Mouse (Mus musculus) olfactory bulb, adult 2 months (tissue): ENCODE results near the gene Usp37.

Source experiments
- CTCF ChIP-seq: fragments of 200-500 bp; IDR thresholded peaks from 2 replicates; pipeline ENCODE4 v1.5.1; 2012; ENCODE audit warnings: low read depth, mild to moderate bottlenecking, low read length, moderate library complexity; ENCODE audit not compliant: insufficient read depth
- POLR2A ChIP-seq: fragments of 200-500 bp; IDR thresholded peaks from 2 replicates; pipeline ENCODE4 v1.6.1; 2012; ENCODE audit warnings: mild to moderate bottlenecking, low read depth, low read length, moderate library complexity; ENCODE audit not compliant: insufficient read depth

GRCm38 (mm10) chr1:74389831-74390286, 154.2 kb downstream of the Usp37 start:
- TF ChIP-seq CTCF (no peak), POLR2A (no peak)
